In the genomic region with DNA sequence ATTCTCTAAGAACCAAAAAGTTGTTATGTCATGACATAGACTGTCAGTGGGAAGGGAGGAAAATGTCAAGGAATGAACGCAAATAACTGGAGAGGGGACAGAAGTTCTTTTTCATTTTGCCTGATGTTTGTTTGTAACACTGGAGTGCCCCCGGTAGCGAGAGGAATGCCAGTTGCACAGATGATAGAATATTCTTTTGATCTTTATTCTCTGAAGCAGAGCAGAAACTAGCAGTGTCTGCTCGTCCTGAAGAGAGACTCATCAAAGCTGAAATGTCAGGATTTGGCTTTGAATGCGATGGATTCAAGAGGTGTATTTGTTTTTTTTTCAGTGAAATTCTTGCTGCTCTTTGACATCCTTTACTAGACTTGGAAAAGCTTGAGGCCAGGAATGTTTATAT, we compare ENCODE assay signal across 21 mouse cellular contexts.
"Had no signal": no experiment of that assay in that cellular context is flagged by ENCODE, and none has a peak within 500 bp of the region (broad histone marks: within the 10 kb centered on the region; RNA-seq: fewer than 3 reads in every experiment).

No protein-coding gene starts in this region.

- H3K27me3 ChIP-seq: liver, embryonic 13.5 days; liver, embryonic 15.5 days; lung, embryonic 15.5 days; neural tube, embryonic 13.5 days; neural tube, embryonic 15.5 days had no signal

- H3K4me2 ChIP-seq: liver, embryonic 13.5 days; liver, embryonic 15.5 days; lung, embryonic 15.5 days; midbrain, embryonic 11.5 days; neural tube, embryonic 13.5 days; neural tube, embryonic 15.5 days had no signal

- DNase-seq: liver, embryonic 13.5 days; liver, postnatal 0 days; lung, adult 2 months; lung, postnatal 14 days; lung, postnatal 36 days; retina, postnatal 1 day; right cerebral cortex, adult 18-20 months; right cerebral cortex, postnatal 25 days; right cerebral cortex, postnatal 4 days; spleen, adult 18-20 months; thymus, adult 18-20 months; thymus, postnatal 14 days; thymus, postnatal 36 days had no signal

- H3K9me3 ChIP-seq: liver, embryonic 13.5 days; liver, embryonic 15.5 days; lung, embryonic 15.5 days; neural tube, embryonic 13.5 days; neural tube, embryonic 15.5 days had no signal

- H3K4me1 ChIP-seq: neural tube, embryonic 15.5 days had no signal

- H3K9ac ChIP-seq: liver, embryonic 13.5 days; liver, embryonic 15.5 days; liver, postnatal 0 days; lung, embryonic 15.5 days; neural tube, embryonic 13.5 days; neural tube, embryonic 15.5 days had no signal

- H3K36me3 ChIP-seq: lung, embryonic 15.5 days; neural tube, embryonic 13.5 days; neural tube, embryonic 15.5 days had no signal

- H3K27ac ChIP-seq: liver, embryonic 13.5 days; liver, embryonic 15.5 days; macrophage; neural tube, embryonic 13.5 days; neural tube, embryonic 15.5 days had no signal

- ATAC-seq: liver, postnatal 0 days; lung, postnatal 0 days had no signal

- H3K4me3 ChIP-seq: liver, embryonic 13.5 days; liver, embryonic 15.5 days; lung, embryonic 15.5 days; myocyte; neural tube, embryonic 13.5 days; neural tube, embryonic 15.5 days had no signal
